Mouse (Mus musculus) CD8-positive naive resting alpha-beta T cell, adult 2 months (primary cell): ENCODE data around the gene Doxl2.
A peak's percentile ranks its signal among the peaks of the same experiment; 100 is the strongest.
"Not testable (repeated sequence)": the region's sequence is repeated elsewhere in the genome, so short reads cannot be mapped to it uniquely, and the experiment has no call there.

ENCODE experiments used
- DNase-seq, 2 experiments: peaks; one replicate each; pipeline ENCODE4 v3.0.0; 2022; ENCODE audit warnings: low read depth in 2 of 2, low spot score in 2 of 2

Doxl2 gene

DNA sequence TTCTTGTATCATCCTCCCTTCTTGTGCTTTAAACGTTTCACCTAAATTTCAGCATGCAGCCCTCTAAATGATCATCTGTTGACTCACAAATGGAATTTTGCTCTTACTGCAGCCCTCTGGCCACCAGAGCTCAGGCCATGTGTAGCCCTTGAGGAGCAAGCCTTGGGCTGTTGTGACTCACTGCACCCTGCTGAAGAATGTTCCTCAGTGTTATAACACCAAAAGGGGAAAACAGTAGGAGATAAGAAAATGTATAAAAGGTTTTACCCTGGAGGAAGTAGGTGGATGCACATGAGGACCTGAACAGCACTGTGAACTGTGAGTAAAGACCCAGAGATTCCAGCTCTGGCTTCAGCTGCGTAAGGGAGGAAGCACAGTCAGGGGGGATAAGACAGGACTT lies at the start of gene Doxl2:
Doxl2 (plus strand) TSS at position 301 of the 400 bp plus-strand sequence.
- DNase-seq: no peak

DNA sequence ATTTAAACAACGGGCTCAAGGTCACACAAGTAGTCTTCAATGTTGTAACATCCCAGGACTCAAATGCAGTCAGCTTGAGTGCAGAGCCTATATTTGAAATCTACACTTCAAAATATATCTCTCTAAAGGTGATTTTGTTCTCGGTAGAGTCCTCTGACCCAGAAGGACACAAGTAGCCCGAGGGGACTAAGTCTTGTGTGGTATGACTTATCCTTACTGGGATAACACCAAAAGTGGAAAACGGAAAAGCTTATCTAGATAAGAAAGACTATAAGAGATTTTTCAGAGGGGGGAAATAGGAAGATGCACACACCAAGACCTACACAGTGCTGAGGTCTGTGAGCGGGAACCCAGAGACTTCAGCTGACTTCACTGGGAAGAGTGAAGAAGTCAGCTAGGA lies 45.2 kb upstream of the Doxl2 start, which contains the start of gene 1600015I10Rik:
1600015I10Rik (plus strand) TSS at position 301 of the 400 bp plus-strand sequence.
- DNase-seq: no peak

DNA sequence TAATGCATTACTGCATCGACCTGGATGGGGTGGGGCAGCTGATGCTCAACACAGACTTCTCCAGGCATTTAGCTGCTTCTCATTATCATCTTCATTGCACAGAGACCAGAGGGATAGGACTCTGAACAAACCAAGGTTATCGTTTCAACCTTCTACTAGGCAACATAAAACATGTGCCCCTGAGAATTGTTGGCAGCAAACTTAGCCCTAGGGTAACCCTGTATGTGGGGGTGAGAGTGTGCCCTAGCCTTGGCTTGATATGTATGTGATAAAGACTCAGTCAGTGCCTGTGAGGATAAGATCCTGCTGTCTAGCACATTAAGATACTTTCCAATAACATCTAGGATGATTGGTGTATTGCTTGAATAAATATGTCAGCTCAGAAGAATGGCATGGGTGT lies 25.2 kb upstream of the Doxl2 start:
- DNase-seq: no peak

DNA sequence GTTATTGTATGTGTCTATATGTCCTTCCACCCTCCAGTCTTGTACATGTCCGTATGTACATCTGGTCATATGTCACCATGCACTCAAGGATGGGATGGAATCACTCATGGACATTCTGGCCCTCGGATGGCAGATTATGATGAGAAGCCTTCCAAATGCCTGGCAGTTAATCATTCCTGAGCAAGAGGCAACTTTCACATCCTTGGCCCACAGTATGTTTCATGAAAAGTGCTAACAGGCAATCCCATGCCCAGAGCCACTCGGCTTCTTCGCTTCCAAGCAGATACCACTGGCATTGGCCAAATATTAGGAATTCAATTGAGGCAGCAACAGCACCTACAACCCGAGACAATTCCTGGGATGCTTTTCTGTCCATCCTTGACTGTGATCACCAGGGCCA lies 24.1 kb upstream of the Doxl2 start:
- DNase-seq: no peak

DNA sequence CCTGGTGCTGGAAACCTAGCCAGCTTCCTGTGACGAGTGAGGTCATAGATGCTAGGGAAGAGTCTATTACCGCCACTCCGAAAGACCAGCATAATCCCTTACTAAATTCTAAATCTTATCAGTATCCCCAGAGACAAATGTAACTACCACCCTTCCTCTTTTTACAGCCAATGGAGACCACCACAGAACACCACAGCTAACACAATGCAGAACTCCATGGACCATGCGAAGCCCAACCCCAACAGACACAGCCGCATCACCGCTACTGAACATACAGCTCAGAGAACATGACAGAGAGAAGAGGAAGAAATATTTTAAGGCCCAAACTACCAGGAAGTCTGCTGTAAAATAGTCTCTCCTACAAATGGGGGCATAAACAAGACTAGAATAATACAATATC lies 23.1 kb upstream of the Doxl2 start:
- DNase-seq: no peak

DNA sequence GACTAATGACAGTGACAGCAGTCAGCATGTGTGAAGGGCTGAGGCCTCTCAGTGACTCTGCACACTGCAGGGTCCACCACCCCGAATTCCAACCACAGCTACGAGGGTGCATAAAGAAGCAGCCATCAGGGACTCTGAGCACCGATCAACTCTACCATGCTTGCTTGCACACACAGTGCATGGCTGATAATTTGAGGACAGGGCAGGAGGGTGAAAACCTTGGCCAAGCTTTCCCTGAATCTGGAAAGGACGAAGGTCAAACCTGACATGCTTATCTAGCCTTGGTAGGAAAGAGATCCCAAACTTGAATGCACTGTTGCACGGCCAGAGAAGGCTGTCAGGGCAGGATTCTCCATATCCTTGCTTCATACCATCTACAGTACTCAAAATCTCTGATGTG lies 21.5 kb upstream of the Doxl2 start:
- no peak for DNase-seq

DNA sequence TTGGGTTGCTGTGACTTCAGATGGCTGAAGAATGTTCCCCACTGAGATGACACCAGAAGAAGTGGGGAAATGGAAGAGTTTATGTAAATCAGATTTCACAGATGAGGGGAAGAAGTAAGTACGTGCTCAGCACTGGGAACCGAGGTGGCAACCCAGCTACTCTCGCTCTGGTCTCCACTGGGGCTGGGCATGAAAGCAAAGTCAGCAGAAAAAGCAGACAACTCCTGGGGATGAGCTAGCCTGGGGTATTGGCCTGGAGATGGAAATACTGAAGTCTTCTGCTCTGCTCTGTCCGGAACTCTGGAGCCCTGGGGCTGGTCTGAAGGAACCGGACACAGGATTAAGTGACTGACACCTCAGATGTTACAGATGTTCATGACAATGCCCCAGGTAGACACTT lies 20.6 kb upstream of the Doxl2 start:
- no peak for DNase-seq

DNA sequence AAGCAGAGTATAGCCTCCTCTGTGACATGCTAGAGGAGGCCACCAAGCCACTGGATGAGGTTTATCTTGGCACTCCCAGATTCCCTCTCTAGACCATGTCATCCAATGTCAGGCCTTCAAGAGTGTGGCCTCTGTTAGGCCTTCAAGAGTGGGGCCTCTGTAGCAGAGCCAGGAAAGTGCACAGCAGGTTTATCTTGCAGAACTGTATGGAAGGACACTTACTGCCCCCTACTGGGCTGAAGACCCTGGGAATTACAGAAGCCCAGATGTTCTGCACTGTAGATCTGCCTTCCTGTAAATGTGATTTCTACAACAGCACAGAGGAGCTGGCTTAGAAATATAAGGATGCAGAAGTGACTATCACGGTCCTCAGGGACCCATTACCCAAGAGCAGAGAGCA lies 19.8 kb upstream of the Doxl2 start:
- peak in 1 of 2 experiments; percentile 2 for DNase-seq

DNA sequence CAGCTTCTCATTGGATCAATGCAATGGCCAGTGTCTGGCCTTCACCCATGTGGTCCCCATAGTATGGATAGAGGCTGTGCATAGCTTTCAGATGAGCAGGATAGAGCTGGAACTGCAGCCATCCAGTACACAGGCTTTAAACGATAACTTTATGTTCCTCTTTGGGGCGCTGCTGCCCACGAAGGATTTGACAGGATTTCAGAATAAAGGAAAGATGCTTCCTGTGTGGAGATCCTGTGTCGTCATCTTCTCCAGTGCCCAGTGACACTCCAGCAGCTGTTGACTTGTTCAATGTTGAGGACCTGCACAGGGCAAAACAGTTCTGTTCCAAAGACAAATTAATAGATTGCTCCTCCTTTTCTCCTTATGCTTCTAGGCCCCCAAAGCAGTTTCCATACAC lies 18.0 kb upstream of the Doxl2 start:
- no peak for DNase-seq

DNA sequence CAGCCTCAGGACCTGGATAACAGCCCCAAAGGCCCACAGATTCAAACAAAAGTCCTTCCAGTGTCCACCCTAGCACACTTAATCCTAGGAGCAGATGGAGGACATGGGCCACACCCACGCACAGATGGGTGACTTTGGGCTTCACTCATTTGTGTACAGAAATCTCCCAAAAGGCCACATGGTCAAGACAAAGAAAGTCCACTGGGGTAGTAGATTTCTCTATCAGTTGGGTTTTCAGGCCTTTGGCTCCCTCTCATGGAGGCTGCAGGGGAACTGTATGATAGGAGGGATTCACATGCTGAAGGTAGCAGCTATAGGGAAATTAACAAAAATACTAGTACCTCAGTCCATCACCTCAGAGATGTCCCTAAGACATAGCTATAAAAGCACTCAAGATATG lies 16.7 kb upstream of the Doxl2 start:
- no peak for DNase-seq

DNA sequence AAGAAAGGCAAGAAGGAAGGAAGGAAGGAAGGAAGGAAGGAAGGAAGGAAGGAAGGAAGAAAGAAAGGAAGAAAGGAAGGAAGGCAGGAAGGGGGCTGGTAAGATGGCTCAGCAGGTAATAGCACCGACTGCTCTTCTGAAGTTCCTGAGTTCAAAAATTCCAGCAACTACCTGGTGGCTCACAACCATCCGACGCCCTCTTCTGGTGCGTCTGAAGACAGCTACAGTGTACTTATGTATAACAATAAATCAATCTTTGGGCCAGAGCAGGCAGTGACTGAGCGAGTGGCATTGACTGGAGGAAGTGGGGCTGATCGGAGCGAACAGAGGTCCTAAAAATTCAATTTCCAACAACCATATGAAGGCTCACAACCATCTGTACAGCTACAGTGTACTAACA lies 15.6 kb upstream of the Doxl2 start:
- DNase-seq: not testable (repeated sequence)

DNA sequence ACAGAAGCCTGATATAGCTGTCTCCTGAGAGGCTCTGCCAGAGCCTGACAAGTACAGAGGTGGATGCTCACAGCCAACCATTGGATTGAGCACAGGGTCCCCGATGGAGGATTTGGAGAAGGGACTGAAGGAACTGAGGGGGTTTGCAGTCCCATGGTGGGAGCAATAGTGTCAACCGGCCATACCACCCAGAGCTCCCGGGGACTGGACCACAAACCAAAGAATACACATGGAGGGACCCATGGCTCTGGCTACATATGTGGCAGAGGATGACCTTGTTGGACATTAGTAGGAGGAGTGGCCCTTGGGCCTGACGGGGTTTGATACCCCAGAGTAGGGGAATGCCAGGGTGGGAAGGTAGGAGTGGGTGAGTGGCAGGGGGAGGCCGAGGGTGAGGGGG lies 8.1 kb upstream of the Doxl2 start:
- not testable (repeated sequence) for DNase-seq

DNA sequence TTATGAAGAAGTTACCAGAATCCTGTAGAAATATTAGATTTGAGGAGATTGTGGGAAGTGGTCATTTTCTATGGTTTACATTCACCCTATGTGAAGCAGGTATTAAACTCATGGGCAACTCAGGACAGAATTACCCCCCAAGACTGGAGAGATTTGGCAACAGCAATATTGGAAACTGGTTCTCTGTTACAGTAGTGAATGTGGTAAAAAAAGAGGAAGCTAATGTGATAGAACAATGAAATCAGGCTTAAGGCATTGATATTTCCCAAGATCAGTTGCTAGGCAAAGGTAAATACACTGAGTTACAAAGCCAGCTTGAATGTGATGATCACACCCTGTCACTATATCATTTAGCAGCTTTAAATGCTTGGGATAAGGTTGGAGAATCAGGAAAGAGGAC lies 6.9 kb upstream of the Doxl2 start:
- no peak for DNase-seq

DNA sequence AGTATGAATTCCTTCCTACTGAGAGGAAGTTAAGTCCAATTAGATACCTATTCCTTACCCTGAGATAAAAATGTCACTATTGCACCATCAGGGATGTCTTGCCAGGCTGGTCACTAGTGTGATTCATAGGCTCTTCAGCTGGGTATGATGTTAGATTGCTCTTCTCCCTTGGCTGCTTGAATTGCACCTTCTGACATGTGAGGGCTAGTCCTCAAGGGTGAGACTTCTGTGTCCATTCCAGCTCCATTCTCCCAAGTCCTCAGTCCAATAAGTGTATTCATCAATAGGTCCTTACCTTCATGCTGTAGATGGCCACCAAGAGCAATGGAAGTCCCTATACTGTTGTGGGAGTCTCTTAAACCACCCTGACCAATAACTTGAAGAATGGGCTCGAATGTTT lies 4.9 kb downstream of the Doxl2 start:
- no peak for DNase-seq

DNA sequence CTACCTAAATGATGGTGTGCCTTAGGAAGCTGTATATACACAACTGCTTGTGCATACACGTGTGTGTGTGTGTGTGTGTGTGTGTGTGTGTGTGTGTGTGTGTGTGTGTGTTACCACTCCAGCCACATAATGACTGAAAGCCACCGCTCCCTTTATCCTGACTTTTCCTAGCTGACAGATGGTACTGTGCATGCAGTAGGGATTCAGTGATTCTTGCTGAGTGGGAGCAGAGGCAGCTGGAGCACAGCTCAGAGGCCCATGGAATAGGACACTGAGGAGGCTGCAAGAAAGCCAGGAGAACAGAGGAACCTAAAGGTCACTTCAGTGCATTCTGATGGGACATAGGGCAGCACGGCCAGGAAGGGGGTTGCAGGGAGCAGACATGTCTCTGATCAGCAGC lies 7.5 kb downstream of the Doxl2 start:
- no peak for DNase-seq

DNA sequence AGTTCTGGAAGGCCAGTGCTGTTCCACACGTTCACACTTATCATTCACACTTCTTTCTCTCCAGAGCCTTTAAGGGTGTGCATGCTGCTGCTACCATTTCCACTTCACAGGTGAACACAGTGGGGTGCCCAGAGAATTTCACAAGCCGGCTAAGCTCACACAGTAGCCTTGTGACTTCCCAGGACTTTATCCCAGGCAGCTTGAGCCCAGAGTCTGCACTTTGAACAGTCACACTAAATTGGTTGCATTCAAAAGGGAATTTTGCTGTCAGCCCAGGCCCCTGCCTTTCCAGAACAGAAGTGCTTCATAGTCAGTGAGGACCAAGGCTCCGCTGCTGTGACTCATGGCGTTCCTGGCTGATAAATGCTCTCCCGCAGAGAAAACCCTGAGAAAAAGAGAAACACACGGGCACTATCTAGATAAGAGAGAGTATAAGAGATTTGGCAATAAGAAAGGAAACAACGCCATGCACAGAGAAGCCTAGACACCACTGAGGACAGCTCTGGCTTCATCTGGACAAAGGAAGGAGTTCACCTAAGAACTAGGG lies 11.8 kb downstream of the Doxl2 start, which contains the start of gene Svs1:
Svs1 (plus strand) TSS at position 418 of the 547 bp plus-strand sequence.
- no peak for DNase-seq

DNA sequence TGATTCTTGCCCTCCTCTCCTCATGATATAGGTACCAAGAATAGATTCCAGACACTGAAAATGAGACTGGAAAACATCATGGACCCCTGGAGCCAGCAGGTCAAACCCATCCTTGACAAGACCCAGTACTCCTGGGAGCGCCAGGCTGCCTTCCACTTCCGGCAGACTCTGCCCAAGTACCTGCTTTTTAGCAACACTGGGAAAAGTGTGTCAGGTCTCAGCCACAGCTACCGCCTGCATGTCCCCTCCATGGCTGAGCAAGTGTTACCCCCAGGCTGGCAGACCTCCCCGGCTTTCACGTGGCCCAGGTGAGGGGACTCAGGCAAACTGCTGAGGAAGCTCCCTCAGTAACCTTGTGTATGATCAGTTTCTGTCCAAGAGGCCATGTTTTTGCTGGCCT lies 15.2 kb downstream of the Doxl2 start:
- no peak for DNase-seq

DNA sequence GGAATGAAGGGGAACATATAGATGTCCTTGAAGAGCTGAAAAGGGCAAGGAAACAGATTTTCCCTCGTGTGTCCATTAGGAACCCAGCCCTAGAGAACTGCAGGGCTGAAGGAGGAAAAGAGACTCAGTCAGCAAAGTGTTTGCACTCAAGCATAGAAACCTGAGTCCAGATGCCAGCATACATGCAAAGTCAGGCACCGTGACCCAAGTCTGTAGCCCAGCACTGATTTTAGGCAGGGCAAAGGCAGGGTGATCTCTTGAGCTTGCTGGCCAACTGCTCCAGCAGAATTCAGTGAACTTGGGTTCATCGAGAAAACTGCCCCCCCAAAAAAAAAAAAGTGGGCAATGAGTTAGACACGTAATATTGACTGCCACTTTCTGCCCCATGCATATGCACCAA lies 17.2 kb downstream of the Doxl2 start:
- no peak for DNase-seq

DNA sequence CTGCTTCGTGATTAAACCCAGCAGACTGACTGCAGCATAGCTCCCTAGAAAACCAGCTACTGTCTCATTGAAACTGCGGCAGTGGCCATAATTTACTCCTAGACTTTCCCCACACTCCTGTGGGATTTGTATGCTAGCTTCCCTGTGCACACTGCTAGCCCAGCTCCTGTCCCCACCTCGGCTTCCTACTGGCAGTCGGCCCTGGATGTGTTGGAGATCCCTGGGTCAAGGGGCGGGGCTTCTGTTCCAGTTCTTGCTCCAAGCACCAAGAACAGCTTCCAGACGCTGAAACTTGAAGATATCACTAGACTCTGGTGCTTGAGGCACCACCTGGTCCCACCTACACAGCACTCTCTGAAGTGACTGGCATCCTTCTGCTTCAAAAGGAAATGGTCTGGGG lies 23.4 kb downstream of the Doxl2 start:
- no peak for DNase-seq

DNA sequence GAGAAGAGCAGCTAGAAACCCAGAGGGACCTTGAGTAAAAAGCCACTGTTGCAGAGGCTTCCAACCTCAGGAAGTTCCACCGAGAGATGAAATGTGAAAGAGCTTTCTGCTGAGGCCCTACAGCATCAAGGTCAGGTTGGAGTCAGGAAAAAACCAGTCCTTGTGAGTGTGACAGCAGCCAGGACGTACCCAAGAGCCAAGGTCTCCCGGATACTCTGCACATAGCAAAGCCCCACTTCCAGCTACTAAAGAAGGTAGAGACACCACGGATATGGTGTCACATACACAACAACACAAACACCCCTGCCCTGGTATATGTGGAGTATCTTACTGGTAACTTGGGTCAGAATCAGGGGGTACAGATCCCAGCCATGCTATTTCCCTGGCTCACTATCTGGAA lies 24.0 kb downstream of the Doxl2 start:
- DNase-seq: no peak

DNA sequence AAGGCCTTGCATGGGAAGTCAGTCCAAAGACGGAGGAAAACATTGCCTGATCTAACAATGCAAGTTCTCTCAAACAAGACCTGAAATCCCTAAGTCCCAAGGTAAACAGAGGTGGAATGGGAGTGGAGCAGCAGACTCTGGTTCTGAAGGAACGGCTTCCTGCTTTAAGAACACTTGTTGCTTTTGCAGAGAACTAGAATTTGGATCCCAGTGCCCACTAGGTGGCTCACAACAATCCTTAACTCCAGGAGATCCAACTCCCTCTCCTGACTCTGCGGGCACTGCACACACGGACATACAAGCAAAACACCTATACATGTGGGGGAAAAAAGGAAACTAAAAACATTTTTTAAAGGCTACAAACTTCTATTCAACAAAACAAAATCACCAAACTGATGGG lies 28.6 kb downstream of the Doxl2 start:
- no peak for DNase-seq

DNA sequence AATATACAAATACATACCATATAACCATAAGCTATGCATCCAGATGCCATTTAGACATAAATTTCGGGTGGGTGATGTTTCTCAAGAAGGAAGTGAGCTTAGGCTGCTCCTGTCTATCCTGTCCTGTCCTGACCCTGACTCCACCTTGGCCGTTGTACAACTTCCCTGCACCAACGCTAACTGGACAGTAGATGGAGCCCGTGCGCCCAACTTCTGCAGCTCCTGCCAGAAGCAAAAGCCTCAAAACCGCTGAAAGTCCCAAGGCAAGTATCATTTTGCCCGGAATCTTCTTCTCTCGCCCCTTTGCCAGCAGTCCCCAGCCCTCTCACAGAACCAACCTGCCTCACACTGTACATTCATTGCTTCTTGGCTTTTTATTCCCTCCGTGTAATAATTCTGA lies 33.2 kb downstream of the Doxl2 start:
- DNase-seq: peak; percentile 37 to 55

DNA sequence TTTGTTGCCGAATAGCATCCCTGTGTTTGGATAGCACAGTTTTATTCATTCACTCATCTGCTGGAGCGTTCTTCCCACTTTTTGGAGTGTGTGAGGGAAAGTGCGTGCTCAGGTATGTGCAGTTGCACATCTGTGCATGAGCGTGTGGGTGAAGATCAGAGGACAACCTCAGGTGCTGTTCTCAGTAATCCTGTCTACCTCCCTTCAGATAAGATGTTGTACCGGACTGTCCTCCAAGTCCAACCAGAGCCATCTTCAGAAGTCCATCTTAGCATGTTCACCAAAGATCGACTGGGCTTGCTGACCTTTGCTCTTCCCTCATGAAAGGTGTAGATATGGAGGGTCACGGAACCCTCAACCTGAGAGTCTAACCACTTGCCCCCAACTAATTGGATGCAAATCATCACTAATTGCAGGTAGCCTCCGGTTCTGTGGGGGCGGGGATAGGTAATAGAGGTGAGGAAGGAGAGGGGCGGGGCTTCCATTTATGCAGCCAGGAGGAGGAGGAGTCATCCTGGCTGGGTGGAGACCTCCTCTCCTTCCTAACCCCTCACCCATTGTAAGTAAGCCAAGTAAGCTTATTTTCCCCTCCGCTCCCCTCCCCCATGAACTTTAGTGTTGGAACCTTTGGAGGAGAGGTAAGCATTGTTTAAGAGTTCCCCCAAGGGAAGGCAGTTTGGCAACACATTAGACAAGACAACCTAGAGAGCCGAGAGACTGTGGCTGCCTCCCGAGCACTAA lies 33.8 kb downstream of the Doxl2 start:
- no peak for DNase-seq
